Mouse (Mus musculus) embryonic facial prominence, embryonic 15.5 days (tissue): ENCODE measurements at regions not wholly inside any gene's neighbourhood (a gene's known extent, or its start where the extent isn't known, plus 50 kb on each side); places are given as distances from the start of the nearest gene placed in this dataset.

Experiments used
- ATAC-seq: fragments of 200-750 bp; cut with Nextera tagmentation; 2 replicates; pipeline ENCODE4 v1.8.0; 2017; ENCODE audit warnings: low read depth, moderate TSS enrichment; ENCODE audit not compliant: insufficient number of reproducible peaks, low FRiP score, low TSS enrichment
- H3K27ac ChIP-seq: fragments of 300-500 bp; sonication (generic); replicated peaks from 2 replicates; pipeline ENCODE4 v1.5.1; 2015; ENCODE audit warnings: mild to moderate bottlenecking, inconsistent platforms
- H3K27me3 ChIP-seq: fragments of 300-500 bp; sonication (generic); 2 replicates; pipeline ENCODE4 v1.6.1; 2015; ENCODE audit warnings: inconsistent platforms
- H3K36me3 ChIP-seq: fragments of 300-500 bp; sonication (generic); 2 replicates; pipeline ENCODE4 v1.6.1; 2015; ENCODE audit warnings: mild to moderate bottlenecking, inconsistent platforms
- H3K4me1 ChIP-seq: fragments of 300-500 bp; sonication (generic); 2 replicates; pipeline ENCODE4 v1.6.1; 2015; ENCODE audit warnings: inconsistent platforms
- H3K4me2 ChIP-seq: fragments of 300-500 bp; sonication (generic); replicated peaks from 2 replicates; pipeline ENCODE4 v1.6.1; 2015; ENCODE audit warnings: mild to moderate bottlenecking, inconsistent platforms
- H3K4me3 ChIP-seq: fragments of 300-500 bp; sonication (generic); replicated peaks from 2 replicates; pipeline ENCODE4 v1.5.1; 2015; ENCODE audit warnings: mild to moderate bottlenecking, inconsistent platforms
- H3K9ac ChIP-seq: fragments of 300-500 bp; sonication (generic); 2 replicates; pipeline ENCODE4 v1.6.1; 2015; ENCODE audit warnings: inconsistent platforms
- H3K9me3 ChIP-seq: fragments of 300-500 bp; sonication (generic); replicated peaks from 2 replicates; pipeline ENCODE4 v1.6.1; 2016; ENCODE audit warnings: inconsistent platforms
- WGBS: fragments of 180-500 bp; shearing (Covaris S2); methylation state at CpG from one replicate; pipeline ENCODE4 v1.1.7; 2015; 5-methylcytosine and 5-hydroxymethylcytosine counted together

- Histone ChIP-seq H3K4me3 (no peak overlapping the region), H3K4me1 (peaks cover 23% of the 10 kb centered on the region), H3K9ac (no peak overlapping the region), H3K9me3 (no peaks in the 10 kb centered on the region), H3K27ac (no peak overlapping the region), H3K4me2 (peak overlapping the region; percentile 17; the same call in 1 of the 2 replicates), H3K36me3 (no peaks in the 10 kb centered on the region), H3K27me3 (no peaks in the 10 kb centered on the region)
- ATAC-seq: peak; percentile 51; the same call in 1 of the 2 replicates
- 21% methylated on average over 4 of the region's 4 CpGs for WGBS
Observed at GRCm38 (mm10) chr8:49108665-49109064, 264.9 kb upstream of the Tenm3 start.

DNA sequence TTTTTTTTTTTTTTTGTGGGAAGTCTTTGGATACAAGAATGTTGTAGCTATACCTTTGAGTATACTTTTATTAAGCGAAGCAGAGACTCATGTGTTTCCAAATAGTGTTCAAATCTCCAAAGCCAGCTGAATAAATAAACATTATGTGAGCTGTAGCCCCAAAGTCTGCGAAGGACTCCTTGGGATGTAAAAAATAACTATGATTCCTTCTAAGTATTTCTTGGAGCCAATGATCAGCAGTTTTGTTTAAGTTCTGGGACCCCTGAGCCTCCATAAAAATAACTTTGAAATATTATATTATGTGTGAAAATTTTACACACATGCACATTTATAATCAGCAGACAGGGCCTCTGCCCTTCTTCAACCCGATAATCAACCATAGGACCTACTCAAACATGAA is 262.8 kb upstream of the Tenm3 start:
- 43% methylated on average over 3 of the region's 3 CpGs for WGBS
- Histone ChIP-seq H3K4me2 (no peak overlapping the region), H3K4me1 (peaks cover 23% of the 10 kb centered on the region), H3K36me3 (no peaks in the 10 kb centered on the region), H3K4me3 (no peak overlapping the region), H3K9ac (no peak overlapping the region), H3K27ac (no peak overlapping the region), H3K9me3 (no peaks in the 10 kb centered on the region), H3K27me3 (no peaks in the 10 kb centered on the region)
- no peak for ATAC-seq

GRCm38 (mm10) chr8:49101156-49101555 is 257.4 kb upstream of the Tenm3 start:
- Histone ChIP-seq H3K9ac (no peak overlapping the region), H3K36me3 (no peaks in the 10 kb centered on the region), H3K27ac (no peak overlapping the region), H3K4me3 (no peak overlapping the region), H3K4me1 (no peaks in the 10 kb centered on the region), H3K9me3 (no peaks in the 10 kb centered on the region), H3K27me3 (no peaks in the 10 kb centered on the region), H3K4me2 (no peak overlapping the region)
- 79% methylated on average over 7 of the region's 7 CpGs for WGBS
- no peak for ATAC-seq

DNA sequence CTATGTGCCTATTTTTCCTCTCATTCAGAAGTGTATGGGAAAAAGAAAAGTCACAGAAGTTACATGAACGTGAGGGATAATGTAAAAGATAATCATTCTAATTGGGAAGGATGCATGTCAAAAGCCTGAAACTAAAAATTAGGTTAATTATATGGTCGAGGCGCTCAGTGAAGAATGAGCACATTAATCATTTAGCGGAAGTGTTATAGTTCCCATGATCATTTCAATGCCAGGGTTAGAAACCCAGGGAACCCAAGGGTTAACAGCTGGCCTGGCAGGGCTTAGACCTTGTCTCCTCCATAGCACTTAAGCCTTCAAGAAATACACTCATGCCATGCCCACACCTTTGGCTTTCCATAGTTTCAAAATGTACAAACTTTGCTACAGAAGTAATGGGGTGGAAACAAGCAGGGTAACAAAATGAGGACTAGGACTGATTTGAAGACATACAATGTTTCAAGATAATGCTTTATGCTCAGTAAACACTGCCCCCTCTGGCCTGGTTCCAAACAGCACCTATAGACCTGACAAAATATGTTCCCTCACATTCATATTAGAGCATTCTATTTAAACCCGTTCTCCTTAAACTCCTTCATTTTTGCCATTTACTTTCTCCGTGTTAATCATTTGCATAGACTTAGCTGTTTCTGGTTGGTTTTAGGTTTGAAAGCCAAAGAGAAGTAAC is 240.6 kb upstream of the Tenm3 start:
- WGBS: 79% methylated on average over 6 of the region's 6 CpGs

GRCm38 (mm10) chr8:49069451-49069850 is 225.7 kb upstream of the Tenm3 start:
- WGBS: 68% methylated on average over 5 of the region's 5 CpGs
- Histone ChIP-seq H3K27ac (no peak overlapping the region), H3K9ac (no peak overlapping the region), H3K9me3 (no peaks in the 10 kb centered on the region), H3K27me3 (no peaks in the 10 kb centered on the region), H3K4me2 (no peak overlapping the region), H3K4me3 (no peak overlapping the region), H3K36me3 (no peaks in the 10 kb centered on the region), H3K4me1 (no peaks in the 10 kb centered on the region)
- no peak for ATAC-seq

More for the DNA sequence above, 240.6 kb upstream of the Tenm3 start:
- Histone ChIP-seq H3K36me3 (no peaks in the 10 kb centered on the region), H3K4me2 (no peak overlapping the region), H3K9me3 (no peaks in the 10 kb centered on the region), H3K4me1 (no peaks in the 10 kb centered on the region), H3K27ac (no peak overlapping the region), H3K27me3 (no peaks in the 10 kb centered on the region), H3K9ac (no peak overlapping the region), H3K4me3 (no peak overlapping the region)
- no peak for ATAC-seq

DNA sequence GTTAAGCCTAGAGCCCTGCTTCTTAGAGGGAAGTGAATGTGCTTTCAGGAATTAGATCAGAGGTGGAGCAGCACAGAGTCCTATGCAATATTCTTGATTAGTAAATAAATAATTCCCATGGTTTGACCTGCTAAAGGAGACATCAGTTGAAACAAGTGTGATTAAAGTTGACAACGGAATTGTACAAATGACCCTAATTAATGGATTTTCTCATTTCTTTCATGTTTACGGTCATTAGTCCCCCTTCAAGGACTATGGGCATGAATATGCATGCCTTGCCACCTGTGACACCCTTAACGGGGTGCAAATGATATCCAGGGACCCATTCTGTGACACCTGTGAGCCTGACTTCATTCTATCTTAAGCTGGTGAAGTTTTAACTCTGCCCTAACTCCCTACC is 219.5 kb upstream of the Tenm3 start:
- H3K9ac ChIP-seq: no peak overlapping the region
- H3K36me3 ChIP-seq: no peaks in the 10 kb centered on the region
- ATAC-seq: no peak
- H3K4me3 ChIP-seq: no peak overlapping the region
- no peak overlapping the region for H3K4me2 ChIP-seq
- H3K27ac ChIP-seq: no peak overlapping the region
- H3K4me1 ChIP-seq: no peaks in the 10 kb centered on the region
- 57% methylated on average over 3 of the region's 3 CpGs for WGBS
- no peaks in the 10 kb centered on the region for H3K27me3 ChIP-seq
- H3K9me3 ChIP-seq: no peaks in the 10 kb centered on the region

DNA sequence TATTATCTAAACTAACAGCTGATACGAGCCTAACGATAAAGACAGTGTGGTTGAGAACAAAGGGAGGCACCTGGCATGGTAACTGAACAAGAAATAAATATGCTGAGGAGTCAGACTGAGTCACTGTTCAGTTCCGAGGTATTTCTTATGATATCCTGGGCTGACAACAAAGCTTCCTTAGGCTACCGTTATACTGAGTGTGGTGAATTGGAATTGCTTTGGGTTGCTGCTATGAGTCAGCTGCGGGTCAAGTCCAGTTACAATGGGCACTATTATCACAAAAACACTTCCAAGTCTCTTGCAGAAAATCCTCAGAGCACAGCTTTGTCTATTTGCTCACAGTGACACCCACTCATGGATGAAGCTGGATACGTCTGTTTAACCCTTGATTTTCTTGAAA is 199.5 kb upstream of the Tenm3 start:
- no peak overlapping the region for H3K4me3 ChIP-seq
- H3K9me3 ChIP-seq: no peaks in the 10 kb centered on the region
- ATAC-seq: no peak
- H3K27me3 ChIP-seq: no peaks in the 10 kb centered on the region
- H3K9ac ChIP-seq: no peak overlapping the region
- H3K36me3 ChIP-seq: no peaks in the 10 kb centered on the region
- no peak overlapping the region for H3K27ac ChIP-seq
- H3K4me1 ChIP-seq: no peaks in the 10 kb centered on the region
- 60% methylated on average over 6 of the region's 6 CpGs for WGBS
- H3K4me2 ChIP-seq: no peak overlapping the region

DNA sequence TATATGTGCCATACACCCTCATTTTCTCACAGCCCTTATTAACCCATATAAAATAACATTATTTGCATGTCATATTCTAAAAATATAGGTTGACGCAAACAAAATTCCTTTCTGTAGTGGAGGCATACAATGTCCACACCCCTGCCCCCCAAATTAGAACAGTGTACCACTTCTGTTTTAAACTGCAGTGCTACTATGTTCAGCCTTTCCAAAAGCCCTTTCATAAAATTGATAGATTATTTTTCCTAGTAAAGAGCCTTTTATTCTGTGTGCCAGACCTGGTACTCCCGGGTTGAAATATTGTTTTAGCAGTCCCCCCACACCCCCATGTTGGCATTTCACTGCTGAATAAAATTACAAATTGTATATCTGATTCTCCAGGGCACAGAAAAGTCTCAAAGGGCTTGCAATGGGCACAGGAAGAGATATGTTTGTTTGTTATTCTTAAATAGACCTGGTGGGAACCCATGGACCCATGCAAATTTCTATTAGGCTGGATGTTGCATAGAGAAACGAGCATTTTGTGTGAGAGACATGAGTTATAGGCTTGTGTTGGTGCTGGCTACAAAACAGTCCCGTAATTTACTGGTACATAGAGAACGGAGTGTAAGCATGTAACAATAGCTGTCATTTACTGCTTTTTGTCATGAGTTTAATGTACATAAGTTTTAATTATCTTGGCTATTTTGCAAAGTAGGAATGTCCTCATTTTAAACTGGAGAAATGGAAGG is 192.4 kb upstream of the Tenm3 start:
- H3K9me3 ChIP-seq: no peaks in the 10 kb centered on the region
- H3K4me1 ChIP-seq: no peaks in the 10 kb centered on the region
- H3K27ac ChIP-seq: no peak overlapping the region
- 79% methylated on average over 5 of the region's 5 CpGs for WGBS
- no peak overlapping the region for H3K4me3 ChIP-seq
- no peak; the same call in 1 of the 2 replicates for ATAC-seq
- no peak overlapping the region for H3K9ac ChIP-seq
- H3K27me3 ChIP-seq: no peaks in the 10 kb centered on the region
- no peak overlapping the region for H3K4me2 ChIP-seq
- no peaks in the 10 kb centered on the region for H3K36me3 ChIP-seq

- Histone ChIP-seq H3K4me3 (no peak overlapping the region), H3K27me3 (no peaks in the 10 kb centered on the region), H3K9me3 (no peaks in the 10 kb centered on the region), H3K4me1 (no peaks in the 10 kb centered on the region), H3K36me3 (no peaks in the 10 kb centered on the region), H3K4me2 (no peak overlapping the region), H3K27ac (no peak overlapping the region), H3K9ac (no peak overlapping the region)
- ATAC-seq: no peak
- 47% methylated on average over 8 of the region's 8 CpGs for WGBS
Observed at GRCm38 (mm10) chr8:49035519-49035918, 191.8 kb upstream of the Tenm3 start.

GRCm38 (mm10) chr8:49030255-49030654 is 186.5 kb upstream of the Tenm3 start:
- Histone ChIP-seq H3K4me1 (no peaks in the 10 kb centered on the region), H3K9ac (no peak overlapping the region), H3K4me2 (no peak overlapping the region), H3K27ac (no peak overlapping the region), H3K27me3 (no peaks in the 10 kb centered on the region), H3K36me3 (no peaks in the 10 kb centered on the region), H3K4me3 (no peak overlapping the region), H3K9me3 (no peaks in the 10 kb centered on the region)
- 63% methylated on average over 5 of the region's 5 CpGs for WGBS
- no peak for ATAC-seq

DNA sequence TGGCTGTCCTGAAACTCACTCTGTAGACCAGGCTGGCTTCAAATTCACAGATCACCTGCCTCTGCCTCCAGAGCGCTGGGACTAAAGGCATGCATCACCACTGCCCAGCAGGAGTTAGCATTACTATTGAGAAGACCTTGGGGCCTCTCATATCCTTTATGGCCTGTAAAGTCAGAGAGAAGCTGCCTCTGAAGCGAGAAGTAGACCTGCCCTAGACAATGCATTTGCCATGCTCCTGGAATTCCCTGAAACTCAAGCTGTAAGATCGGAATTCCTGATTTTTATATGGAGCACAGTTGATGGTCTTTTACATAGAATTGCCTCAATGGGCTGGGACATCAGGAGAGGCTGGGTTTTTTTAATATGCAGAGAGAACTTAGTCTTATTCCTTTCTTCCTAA is 174.0 kb upstream of the Tenm3 start:
- H3K4me3 ChIP-seq: no peak overlapping the region
- 91% methylated on average over 3 of the region's 3 CpGs for WGBS
- H3K36me3 ChIP-seq: no peaks in the 10 kb centered on the region
- no peak overlapping the region for H3K4me2 ChIP-seq
- H3K27me3 ChIP-seq: no peaks in the 10 kb centered on the region
- ATAC-seq: no peak
- H3K9me3 ChIP-seq: no peaks in the 10 kb centered on the region
- H3K4me1 ChIP-seq: no peaks in the 10 kb centered on the region
- no peak overlapping the region for H3K9ac ChIP-seq
- no peak overlapping the region for H3K27ac ChIP-seq

- 48% methylated on average over 7 of the region's 7 CpGs for WGBS
- Histone ChIP-seq H3K4me1 (no peaks in the 10 kb centered on the region), H3K9ac (no peak overlapping the region), H3K4me3 (no peak overlapping the region), H3K9me3 (no peaks in the 10 kb centered on the region), H3K27ac (no peak overlapping the region), H3K4me2 (no peak overlapping the region), H3K27me3 (no peaks in the 10 kb centered on the region), H3K36me3 (no peaks in the 10 kb centered on the region)
- no peak for ATAC-seq
Observed at GRCm38 (mm10) chr8:49015701-49016100, 171.9 kb upstream of the Tenm3 start.
